Mouse (Mus musculus): ENCODE results near the gene Olfr685.

Olfr685 gene

DNA sequence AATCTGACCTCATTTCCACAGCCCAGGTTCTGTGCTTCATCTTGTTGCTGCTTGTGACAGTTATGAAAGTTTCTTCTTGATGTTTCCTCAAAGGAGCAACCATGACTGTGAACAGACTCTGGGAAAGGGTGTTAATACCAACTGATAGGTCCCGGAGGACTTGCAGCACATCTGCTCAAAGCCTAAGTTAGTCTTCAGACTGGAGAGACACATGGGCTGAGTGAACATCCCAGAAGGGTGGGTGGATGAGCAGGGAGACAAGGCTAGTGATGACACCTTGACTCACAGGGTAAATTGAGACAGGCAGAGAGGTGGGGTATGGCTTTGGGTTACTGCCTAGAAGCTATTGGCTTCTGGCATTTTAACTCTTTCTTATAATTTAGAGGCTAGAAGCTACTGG, at the start of gene Olfr685:
TSS of gene Olfr685 (minus strand) at position 101 of the 400 bp plus-strand sequence.
- no peak for DNase-seq (ENCODE audit: low read depth, low spot score)

- DNase-seq (ENCODE audit: low read depth, low spot score), result no peak
Observed at GRCm38 (mm10) chr7:105229386-105229785, 43.6 kb upstream of the Olfr685 start.

GRCm38 (mm10) chr7:105228138-105228537, 42.3 kb upstream of the Olfr685 start:
- peak; percentile 8 for DNase-seq (ENCODE audit: low read depth, low spot score)

DNA sequence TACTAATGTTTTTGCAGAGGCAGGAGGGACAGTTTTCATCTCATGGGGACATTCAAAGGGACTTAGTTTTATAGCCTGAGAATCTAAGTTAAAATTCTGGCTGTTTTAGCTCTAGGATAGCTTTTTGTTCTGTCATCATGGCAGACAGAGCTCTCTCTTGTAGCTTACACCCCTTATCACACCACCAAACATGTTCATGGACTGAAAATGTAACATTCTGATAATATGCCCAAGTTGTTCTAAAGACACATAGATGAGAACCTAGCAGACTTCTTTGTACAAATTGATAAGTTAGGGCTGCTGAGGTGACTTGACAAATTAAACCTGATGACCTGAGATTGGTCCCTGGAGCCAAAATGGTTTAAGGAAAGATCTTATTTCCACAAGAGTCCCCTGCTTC, 40.9 kb upstream of the Olfr685 start:
- no peak for DNase-seq (ENCODE audit: low read depth, low spot score)

DNA sequence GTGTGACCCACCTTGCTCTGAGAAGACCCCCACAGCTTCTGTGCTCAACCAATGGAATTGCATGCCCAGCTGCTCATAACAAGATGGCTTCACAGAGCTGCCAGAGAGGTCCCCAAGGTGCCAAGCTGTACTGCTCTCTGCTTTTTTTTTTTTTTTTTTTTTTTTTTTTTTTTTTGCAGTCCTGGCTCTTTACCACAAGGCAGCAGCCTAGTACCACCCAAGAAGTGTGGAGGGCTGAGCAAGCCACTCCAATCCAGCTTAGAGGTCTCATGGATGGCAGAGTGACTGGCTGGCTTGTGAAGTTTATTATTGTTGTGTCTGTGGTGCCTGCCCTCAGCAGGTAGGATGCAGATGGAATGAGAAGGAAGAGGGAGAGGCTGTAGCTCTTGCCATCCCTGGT, 40.3 kb upstream of the Olfr685 start:
- no peak for DNase-seq (ENCODE audit: low read depth, low spot score)

GRCm38 (mm10) chr7:105218281-105218680, 32.5 kb upstream of the Olfr685 start:
- DNase-seq (ENCODE audit: low read depth, low spot score), result no peak

GRCm38 (mm10) chr7:105214761-105215160, 28.9 kb upstream of the Olfr685 start:
- no peak for DNase-seq (ENCODE audit: low read depth, low spot score)

GRCm38 (mm10) chr7:105207385-105207784, 21.6 kb upstream of the Olfr685 start, which contains the start of gene Olfr686:
Olfr686 (minus strand) TSS chr7:105207485.
- no peak for DNase-seq (ENCODE audit: low read depth, low spot score)

DNA sequence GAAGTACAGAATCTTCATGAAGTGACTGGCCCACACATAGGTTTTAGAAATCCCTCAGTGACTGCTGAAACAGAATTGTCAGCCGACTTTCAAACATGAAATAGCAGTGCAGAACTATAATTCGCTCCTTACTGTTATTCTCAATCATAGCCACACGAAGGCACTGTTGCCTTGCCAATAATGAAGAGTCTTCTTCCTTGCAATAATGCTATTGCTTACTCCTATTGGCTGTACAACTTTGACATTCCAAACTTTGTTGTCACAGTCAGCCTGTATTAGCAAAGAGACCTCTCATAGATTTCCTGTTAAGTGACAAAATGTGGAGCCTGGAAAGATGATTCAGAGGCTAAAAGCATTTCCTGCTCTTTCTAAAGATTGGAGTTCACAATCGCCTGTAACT, 15.0 kb downstream of the Olfr685 start:
- DNase-seq (ENCODE audit: low read depth, low spot score), result no peak

DNA sequence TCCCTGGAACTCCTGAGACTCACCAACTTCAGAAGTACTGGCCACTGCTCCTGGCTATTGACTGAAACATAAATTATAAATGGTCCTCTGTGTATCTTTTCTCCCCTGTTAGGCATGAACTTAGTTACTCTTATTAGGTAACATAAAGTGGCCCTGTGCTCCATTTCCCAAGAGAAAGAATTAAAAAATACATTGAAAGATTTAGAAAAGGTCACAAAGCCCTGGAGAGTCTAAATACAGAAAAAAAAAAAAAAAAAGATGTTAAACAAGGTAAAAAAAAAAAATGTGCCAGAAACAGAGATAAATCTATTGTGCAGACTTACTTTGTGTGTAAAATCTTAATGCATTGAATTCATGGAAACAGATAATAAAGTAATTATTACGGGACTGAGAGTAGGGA, 22.3 kb downstream of the Olfr685 start, which contains the start of gene Olfr684:
TSS of gene Olfr684 (minus strand) at position 101 of the 400 bp plus-strand sequence.
- DNase-seq (ENCODE audit: low read depth, low spot score), result no peak

DNA sequence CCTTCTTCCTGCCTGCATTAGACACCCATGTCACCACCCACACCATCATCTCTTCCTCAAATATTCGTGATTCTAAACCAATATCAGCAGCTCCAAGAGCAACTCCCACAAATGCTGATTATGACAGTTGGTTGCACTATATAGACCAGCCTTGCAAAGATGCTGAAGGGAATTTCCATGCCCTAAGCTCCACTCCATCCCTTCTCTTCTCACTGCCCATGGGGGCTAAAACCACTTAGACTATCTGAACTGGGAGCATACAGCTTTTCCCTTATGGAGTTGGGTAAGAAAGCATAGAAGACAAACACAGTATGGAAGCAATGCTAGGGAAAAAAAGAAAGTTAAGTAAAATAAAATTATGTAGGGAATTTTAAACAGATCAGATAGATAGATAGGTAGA, 38.9 kb downstream of the Olfr685 start, which contains the start of gene Olfr683:
TSS of gene Olfr683 (minus strand) at position 101 of the 400 bp plus-strand sequence.
- DNase-seq (ENCODE audit: low read depth, low spot score), result no peak

DNA sequence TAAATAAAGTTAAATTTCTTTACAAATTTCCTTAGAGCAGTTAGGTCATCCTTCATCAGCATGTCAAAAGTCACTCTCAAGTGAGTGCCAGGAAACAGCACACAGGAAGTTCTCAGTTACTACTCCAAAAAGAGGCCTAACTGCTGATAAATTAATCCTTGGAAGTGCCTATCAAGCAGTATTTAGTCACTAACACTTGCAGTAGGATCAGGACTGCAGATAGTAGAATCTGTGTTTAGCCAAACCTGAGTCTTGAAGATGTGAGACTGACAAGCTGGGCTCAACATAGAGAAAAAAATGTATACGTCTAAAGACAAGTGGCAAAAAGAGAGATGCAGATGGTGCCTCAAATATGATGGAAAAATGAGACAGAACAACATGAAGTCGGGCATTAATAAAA, 44.5 kb downstream of the Olfr685 start:
- DNase-seq (ENCODE audit: low read depth, low spot score), result no peak
